Mouse (Mus musculus): ENCODE results near the gene Tfr2. TPM values are rescaled to one million over a fixed set of nuclear protein-coding genes. Genes with fewer than 3 reads are reported as not detected.
A peak's percentile ranks its signal among the peaks of the same experiment; 100 is the strongest.

Tfr2 gene
- polyA plus RNA-seq (2016; fragmentation: Nextera tagmentation; extraction: Ambion mirVana), result 1.7 and 2.2 TPM in 2 replicates

DNA sequence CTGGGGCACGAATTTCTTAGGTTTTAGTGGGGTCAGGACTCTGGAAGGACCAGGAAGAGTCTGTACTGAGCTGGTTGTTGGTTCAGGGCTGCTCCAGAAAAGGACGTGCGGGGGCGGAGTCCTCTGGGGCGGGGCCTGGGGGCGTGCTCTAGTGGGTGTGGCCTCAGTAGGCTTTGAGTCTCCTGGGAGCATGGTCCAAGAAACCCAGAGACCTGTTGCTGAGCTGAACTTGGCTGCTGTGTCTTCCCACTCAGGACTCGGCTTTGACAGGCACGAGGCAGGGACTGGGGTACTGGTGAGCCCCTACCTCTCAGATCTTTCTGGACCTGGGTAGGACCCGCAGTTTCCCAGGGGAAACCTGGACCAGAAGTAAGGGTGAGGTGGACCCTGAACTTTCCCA is at the start of gene Tfr2:
TSS of gene Tfr2 (plus strand) at position 176 of the 400 bp plus-strand sequence.
- DNase-seq (ENCODE audit: low spot score), result peak; percentile 30
- peak within 1 kb of the TSS; percentile 12; the same call in 1 of the 2 replicates for H3K4me3 ChIP-seq
- H3K27me3 ChIP-seq (replicated peaks; ENCODE audit: low read depth, poor library complexity, severe bottlenecking), result peaks cover 31% of the 10 kb centered on the region
- H3K36me3 ChIP-seq (replicated peaks), result no peaks in the 10 kb centered on the region
- H3K27ac ChIP-seq (replicated peaks), result no peak within 1 kb of the TSS
- WGBS, result 41% methylated on average over 9 of the region's 9 CpGs
- peaks cover 16% of the 10 kb centered on the region for H3K4me1 ChIP-seq
- H3K9me3 ChIP-seq, result no peaks in the 10 kb centered on the region

DNA sequence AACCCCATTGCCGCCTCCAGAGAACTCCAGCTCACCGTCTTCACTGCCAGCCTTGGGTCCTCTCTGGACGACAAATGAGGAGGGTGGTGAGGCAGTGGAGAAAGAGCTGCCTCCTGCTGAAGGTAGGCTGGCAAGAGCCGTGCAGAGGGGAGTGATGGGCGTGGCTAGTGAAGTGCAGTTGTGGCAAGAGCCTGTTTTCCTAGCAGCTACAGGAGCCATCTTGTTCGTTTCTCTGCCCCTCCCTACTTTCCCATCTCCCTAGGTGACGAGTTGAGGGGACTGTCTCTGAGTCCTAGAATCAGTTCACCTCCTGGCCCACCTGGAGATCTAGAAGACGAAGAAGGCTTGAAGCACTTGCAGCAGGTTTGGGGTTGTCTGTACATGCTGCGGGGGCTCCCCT is 47.8 kb upstream of the Tfr2 start:
- no peaks in the 10 kb centered on the region for H3K27me3 ChIP-seq (replicated peaks; ENCODE audit: low read depth, poor library complexity, severe bottlenecking)
- no peak for DNase-seq (ENCODE audit: low spot score)
- peaks cover 22% of the 10 kb centered on the region for H3K4me1 ChIP-seq
- WGBS, result 81% methylated on average over 9 of the region's 9 CpGs
- no peaks in the 10 kb centered on the region for H3K9me3 ChIP-seq
- H3K36me3 ChIP-seq (replicated peaks), result peaks cover 99% of the 10 kb centered on the region
- H3K27ac ChIP-seq (replicated peaks), result no peak overlapping the region
- H3K4me3 ChIP-seq, result no peak overlapping the region

DNA sequence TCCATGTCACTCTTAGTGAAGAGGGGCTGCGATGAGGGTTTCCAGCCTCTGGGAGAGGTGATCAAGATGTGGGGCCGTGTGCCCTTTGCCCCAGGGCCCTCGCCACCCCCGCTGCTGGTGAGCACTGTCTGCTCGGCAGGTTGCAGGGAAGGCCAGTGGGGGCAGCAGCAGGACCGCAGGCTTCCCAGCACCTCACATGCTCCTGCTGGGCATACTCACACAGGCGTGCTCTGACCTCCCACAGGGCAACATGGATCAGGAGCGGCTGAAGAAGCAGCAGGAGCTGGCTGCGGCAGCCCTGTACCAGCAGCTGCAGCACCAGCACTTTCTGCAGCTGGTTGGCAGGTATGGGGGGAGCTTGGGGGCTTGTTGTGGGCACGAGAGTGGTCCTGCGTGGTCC is 46.9 kb upstream of the Tfr2 start:
- Histone ChIP-seq H3K9me3 (no peaks in the 10 kb centered on the region), H3K27ac (replicated peaks) (no peak overlapping the region), H3K36me3 (replicated peaks) (peaks cover 99% of the 10 kb centered on the region), H3K4me3 (peak overlapping the region; percentile 23; the same call in 1 of the 2 replicates), H3K4me1 (peaks cover 27% of the 10 kb centered on the region), H3K27me3 (replicated peaks; ENCODE audit: low read depth, poor library complexity, severe bottlenecking) (no peaks in the 10 kb centered on the region)
- DNase-seq (ENCODE audit: low spot score), result no peak
- WGBS, result 72% methylated on average over 11 of the region's 11 CpGs

DNA sequence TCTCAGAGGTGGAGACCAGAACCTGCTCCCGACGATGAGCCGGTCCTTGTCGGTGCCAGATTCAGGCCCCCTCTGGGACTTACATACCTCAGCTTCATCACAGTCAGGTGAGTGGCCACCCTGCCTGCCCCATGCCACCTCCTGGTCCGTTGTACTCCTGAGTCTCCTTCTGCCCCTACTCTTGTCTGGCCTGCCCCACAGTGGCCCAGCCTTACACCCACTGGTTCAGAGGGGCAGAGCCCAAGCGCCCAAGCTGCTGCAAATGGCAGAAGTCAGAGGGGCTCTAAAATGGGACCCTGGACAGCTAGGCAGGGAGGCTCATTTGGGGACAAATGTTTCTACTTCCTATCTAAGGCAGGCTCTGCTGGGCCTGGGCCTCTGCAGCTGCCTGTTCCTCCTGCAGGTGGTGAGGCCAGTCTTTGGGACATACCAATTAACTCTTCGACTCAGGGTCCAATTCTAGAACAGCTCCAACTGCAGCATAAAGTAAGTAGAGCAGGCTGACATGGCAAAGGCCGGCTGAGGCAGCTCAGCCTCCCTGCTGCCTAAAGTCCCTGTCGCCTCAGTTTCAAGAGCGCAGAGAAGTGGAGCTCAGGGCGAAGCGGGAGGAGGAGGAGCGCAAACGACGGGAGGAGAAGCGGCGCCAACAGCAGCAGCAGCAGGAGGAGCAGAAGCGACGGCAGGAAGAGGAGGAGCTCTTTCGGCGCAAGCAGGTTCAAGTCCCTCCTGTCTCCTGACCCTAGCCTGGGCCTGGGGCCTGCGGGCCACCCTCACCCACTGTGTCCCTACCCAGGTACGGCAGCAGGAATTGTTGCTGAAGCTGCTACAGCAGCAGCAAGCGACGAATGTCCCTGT is 46.0 kb upstream of the Tfr2 start:
- DNase-seq (ENCODE audit: low spot score), result no peak
- no peak overlapping the region for H3K27ac ChIP-seq (replicated peaks)

DNA sequence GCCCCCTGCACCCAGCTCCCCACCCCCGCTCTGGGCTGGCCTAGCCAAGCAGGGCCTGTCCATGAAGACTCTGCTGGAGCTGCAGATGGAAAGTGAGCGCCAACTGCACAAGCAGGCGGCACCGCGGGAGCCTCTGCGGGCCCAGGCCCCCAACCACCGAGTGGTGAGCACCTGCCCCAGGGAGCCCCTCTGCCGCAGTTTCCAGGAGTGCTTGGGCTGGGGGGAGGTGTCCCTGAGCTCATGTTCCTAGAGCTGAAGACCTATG is 45.5 kb upstream of the Tfr2 start:
- Histone ChIP-seq H3K36me3 (replicated peaks) (peaks cover 99% of the 10 kb centered on the region), H3K4me1 (peaks cover 30% of the 10 kb centered on the region), H3K4me3 (no peak overlapping the region), H3K27ac (replicated peaks) (no peak overlapping the region), H3K27me3 (replicated peaks; ENCODE audit: low read depth, poor library complexity, severe bottlenecking) (no peaks in the 10 kb centered on the region), H3K9me3 (no peaks in the 10 kb centered on the region)
- WGBS, result 87% methylated on average over 8 of the region's 8 CpGs
- DNase-seq (ENCODE audit: low spot score), result no peak

More for the DNA sequence above, 46.0 kb upstream of the Tfr2 start:
- peaks cover 99% of the 10 kb centered on the region for H3K36me3 ChIP-seq (replicated peaks)
- peaks cover 27% of the 10 kb centered on the region for H3K4me1 ChIP-seq
- H3K27me3 ChIP-seq (replicated peaks; ENCODE audit: low read depth, poor library complexity, severe bottlenecking), result no peaks in the 10 kb centered on the region
- H3K9me3 ChIP-seq, result no peaks in the 10 kb centered on the region
- 84% methylated on average over 25 of the region's 25 CpGs for WGBS
- H3K4me3 ChIP-seq, result no peak overlapping the region

DNA sequence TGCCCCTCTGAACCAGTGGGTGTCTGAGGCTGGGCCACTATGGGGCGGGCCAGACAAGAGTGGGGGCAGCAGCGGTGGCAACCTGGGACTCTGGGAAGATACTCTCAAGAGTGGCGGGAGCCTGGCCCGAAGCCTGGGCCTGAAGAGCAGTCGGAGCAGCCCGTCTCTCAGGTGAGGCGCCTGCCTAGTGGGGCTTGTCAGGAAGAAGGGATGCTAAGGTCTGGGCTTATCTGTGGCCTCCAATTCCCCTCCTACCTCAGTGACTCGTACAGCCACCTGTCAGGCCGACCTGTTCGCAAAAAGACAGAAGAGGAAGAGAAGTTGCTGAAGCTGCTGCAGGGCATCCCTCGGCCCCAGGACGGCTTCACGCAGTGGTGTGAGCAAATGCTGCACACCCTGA is 45.0 kb upstream of the Tfr2 start:
- Histone ChIP-seq H3K27me3 (replicated peaks; ENCODE audit: low read depth, poor library complexity, severe bottlenecking) (no peaks in the 10 kb centered on the region), H3K36me3 (replicated peaks) (peaks cover 99% of the 10 kb centered on the region), H3K4me1 (peaks cover 35% of the 10 kb centered on the region), H3K9me3 (no peaks in the 10 kb centered on the region), H3K4me3 (no peak overlapping the region), H3K27ac (replicated peaks) (no peak overlapping the region)
- WGBS, result 89% methylated on average over 13 of the region's 13 CpGs
- no peak for DNase-seq (ENCODE audit: low spot score)

DNA sequence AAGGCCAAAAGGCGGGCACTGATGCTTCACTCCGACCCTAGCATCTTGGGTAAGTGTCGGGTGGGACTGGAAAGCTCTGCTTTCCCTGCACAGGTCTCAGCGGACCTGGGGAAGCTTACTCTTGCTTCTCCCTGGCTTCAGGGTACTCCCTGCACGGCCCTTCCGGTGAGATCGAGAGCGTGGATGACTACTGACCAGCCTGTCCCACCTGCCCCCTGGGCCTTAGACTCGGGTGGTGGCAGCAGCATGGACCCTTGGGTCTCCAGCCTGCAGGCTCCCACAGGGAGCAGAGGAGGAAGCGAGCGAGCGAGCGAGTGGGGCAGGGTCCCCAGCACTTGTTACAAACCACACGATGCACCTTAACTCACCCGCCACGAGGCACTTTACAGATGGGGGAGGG is 44.1 kb upstream of the Tfr2 start:
- whole genome bisulfite sequencing, result 82% methylated on average over 16 of the region's 16 CpGs
- DNase-seq (ENCODE audit: low spot score), result no peak
- H3K36me3 ChIP-seq (replicated peaks), result peaks cover 99% of the 10 kb centered on the region
- H3K9me3 ChIP-seq, result no peaks in the 10 kb centered on the region
- peak overlapping the region; percentile 44; the same call in 1 of the 2 replicates for H3K27ac ChIP-seq (replicated peaks)
- H3K4me1 ChIP-seq, result peaks cover 44% of the 10 kb centered on the region
- H3K4me3 ChIP-seq, result no peak overlapping the region
- no peaks in the 10 kb centered on the region for H3K27me3 ChIP-seq (replicated peaks; ENCODE audit: low read depth, poor library complexity, severe bottlenecking)

DNA sequence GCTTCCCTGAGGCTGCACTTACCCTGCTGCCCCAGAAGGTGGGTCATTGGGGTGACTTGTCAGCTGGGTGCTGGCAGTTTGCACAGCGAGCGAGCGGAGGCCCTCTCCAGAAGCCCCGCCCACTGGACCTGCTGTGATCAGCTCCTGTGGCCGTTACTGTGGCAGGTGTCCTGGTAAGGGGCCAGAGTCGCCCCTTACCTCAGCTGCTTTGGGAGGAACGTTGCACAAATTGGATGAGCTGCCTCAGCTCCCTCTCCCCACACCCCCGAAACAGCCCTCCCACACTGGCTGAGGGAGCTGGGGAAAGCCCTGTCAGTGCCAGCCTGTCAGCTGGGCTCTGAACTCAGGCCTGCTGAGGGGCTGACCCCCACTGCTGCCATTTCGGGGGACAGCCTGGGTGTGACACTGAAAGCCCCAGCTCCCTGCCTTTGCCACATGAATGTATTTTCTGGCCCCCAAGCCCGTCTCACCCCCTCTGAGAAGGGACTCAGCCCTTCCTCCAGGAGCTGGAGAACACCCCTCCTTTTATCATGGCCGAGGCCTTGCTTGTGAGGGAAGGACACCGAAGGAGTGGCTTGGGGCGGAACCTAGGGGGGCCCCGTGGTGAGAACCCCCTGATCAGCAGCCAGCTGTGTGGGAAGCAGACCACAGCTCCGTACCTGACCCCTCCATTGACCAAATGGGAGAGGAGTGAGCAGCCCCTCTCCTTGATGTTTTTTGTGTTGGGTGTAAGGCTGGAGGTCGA is 43.3 kb upstream of the Tfr2 start:
- no peaks in the 10 kb centered on the region for H3K27me3 ChIP-seq (replicated peaks; ENCODE audit: low read depth, poor library complexity, severe bottlenecking)
- H3K27ac ChIP-seq (replicated peaks), result 0 out of 2 replicates have a peak overlapping the region, but pooled peaks have one; percentile 19
- peaks cover 92% of the 10 kb centered on the region for H3K36me3 ChIP-seq (replicated peaks)
- WGBS, result 63% methylated on average over 16 of the region's 16 CpGs
- H3K9me3 ChIP-seq, result no peaks in the 10 kb centered on the region
- peak; percentile 38 for DNase-seq (ENCODE audit: low spot score)
- H3K4me1 ChIP-seq, result peaks cover 52% of the 10 kb centered on the region
- peak overlapping the region; percentile 16; the same call in 1 of the 2 replicates for H3K4me3 ChIP-seq

DNA sequence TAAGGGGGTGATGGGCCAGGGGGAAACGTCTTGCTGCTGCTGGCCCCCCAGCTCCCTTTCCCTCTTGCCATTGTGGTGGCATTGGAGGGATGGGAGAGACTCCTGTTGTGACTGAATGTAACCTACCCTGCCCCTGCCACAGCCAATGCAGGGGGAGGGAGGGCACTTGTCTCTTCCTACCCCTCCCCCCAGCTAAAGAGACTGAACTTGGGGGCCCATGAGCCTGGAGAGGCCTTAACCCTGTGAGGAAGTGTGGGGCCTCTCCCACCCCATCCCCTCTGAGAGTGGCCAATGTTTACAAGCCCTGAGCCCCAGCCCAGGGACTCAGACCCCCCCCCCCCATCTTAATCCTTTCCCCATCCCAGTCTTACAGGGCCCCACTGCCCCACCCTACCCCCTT is 42.2 kb upstream of the Tfr2 start:
- peaks cover 63% of the 10 kb centered on the region for H3K4me1 ChIP-seq
- DNase-seq (ENCODE audit: low spot score), result no peak
- H3K36me3 ChIP-seq (replicated peaks), result peaks cover 82% of the 10 kb centered on the region
- H3K27me3 ChIP-seq (replicated peaks; ENCODE audit: low read depth, poor library complexity, severe bottlenecking), result no peaks in the 10 kb centered on the region
- no peaks in the 10 kb centered on the region for H3K9me3 ChIP-seq
- WGBS, result 69% methylated on average over 1 of the region's 1 CpGs
- no peak overlapping the region for H3K27ac ChIP-seq (replicated peaks)
- H3K4me3 ChIP-seq, result no peak overlapping the region

DNA sequence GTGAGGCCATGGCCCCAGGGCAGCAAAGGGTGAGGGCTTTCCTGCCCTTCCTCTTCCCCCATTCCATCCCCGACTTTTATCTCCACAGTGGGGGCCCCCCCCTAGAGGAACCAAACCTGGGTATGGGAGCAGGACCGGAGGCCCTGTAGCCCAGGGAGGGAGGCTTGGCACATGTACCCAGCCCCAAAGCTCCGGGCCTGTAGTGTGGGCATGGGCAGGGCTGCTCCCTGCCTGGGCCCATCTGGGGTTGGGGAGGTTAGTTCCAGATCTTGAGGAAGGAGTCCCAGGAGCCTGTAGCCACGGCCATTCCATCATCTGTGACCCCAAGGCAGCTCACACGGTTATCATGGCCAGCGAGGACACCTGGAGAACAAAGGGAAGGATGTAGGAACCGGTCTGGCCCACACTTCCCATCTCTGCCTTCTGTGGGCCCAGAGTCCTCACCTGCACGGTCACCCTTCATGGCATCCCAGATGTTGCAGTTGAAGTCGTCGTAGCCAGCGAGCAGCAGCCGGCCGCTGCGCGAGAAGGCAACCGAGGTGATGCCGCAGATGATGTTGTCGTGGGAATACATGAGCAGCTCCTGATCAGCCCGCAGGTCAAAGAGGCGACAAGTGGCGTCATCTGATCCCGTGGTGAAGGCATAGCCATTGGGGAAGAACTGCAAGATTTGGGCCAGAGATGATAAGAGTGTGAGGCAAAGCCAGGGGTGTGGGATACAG is 41.2 kb upstream of the Tfr2 start:
- Histone ChIP-seq H3K9me3 (no peaks in the 10 kb centered on the region), H3K4me1 (peaks cover 65% of the 10 kb centered on the region), H3K27ac (replicated peaks) (no peak overlapping the region), H3K27me3 (replicated peaks; ENCODE audit: low read depth, poor library complexity, severe bottlenecking) (no peaks in the 10 kb centered on the region), H3K36me3 (replicated peaks) (peaks cover 72% of the 10 kb centered on the region), H3K4me3 (peak overlapping the region; percentile 8; the same call in 1 of the 2 replicates)
- no peak for DNase-seq (ENCODE audit: low spot score)
- 87% methylated on average over 22 of the region's 22 CpGs for WGBS

DNA sequence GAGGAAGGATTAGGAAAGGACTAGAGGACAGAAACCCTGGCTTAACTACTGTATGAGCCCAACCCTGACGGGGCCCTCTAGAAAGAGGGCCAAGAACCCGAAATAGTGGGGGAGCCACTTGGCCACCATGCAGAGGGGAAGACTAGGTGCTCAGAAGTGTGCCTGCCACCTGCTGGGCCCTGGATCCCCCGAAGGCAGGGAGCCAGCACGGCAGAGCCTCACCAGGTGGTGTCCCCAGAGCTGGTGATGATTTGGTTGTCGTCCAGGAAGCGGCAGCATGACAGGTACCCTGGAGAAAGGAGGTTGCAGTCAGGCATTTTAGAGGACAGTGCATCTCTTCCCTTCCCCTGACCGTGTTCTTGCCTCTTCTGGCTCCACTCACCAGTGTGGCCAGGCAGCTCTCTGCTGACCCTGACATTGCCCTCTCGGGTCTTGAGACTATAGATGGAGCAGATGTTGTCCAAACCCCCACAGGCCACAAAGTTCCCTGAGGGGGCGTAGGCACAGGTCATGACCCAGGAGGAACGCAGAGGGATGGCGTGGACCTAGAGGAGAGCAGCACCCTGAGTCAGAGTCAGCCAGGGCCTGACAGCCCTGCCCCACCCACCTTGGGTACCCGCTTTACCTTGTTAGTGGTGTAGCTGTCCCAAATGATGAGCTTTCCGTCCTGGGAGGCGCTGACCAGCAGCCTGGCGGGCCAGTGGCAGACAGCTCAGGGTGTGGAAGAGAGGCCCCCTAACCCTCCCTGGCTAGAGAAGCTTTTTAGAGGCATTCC is 40.2 kb upstream of the Tfr2 start:
- no peaks in the 10 kb centered on the region for H3K9me3 ChIP-seq
- H3K36me3 ChIP-seq (replicated peaks), result peaks cover 62% of the 10 kb centered on the region
- 76% methylated on average over 15 of the region's 15 CpGs for WGBS
- DNase-seq (ENCODE audit: low spot score), result no peak
- no peak overlapping the region for H3K27ac ChIP-seq (replicated peaks)
- peaks cover 67% of the 10 kb centered on the region for H3K4me1 ChIP-seq
- no peaks in the 10 kb centered on the region for H3K27me3 ChIP-seq (replicated peaks; ENCODE audit: low read depth, poor library complexity, severe bottlenecking)
- H3K4me3 ChIP-seq, result peak overlapping the region; percentile 89

DNA sequence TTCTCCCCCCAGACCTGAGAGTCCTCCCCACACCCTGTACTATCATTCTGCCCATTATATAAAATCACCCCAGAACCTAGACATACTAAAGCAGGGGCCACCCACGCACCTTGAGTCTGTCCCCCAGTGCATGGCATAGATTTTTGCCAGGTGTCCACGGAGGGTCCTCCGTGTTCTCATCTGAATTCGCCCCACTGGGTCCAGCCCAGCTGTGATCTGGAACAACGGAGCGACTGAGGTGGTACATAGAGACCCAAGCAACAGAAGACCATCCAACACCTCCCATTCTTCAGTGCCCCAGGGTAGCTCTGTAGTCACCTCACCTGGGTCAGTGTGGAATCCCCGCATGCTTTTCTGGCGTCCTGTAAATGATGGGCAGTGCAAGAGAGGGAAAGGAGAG is 39.6 kb upstream of the Tfr2 start:
- no peak for DNase-seq (ENCODE audit: low spot score)
- Histone ChIP-seq H3K36me3 (replicated peaks) (peaks cover 55% of the 10 kb centered on the region), H3K27ac (replicated peaks) (peak overlapping the region; percentile 98), H3K4me3 (peak overlapping the region; percentile 89), H3K9me3 (no peaks in the 10 kb centered on the region), H3K27me3 (replicated peaks; ENCODE audit: low read depth, poor library complexity, severe bottlenecking) (no peaks in the 10 kb centered on the region), H3K4me1 (peaks cover 62% of the 10 kb centered on the region)
- WGBS, result 72% methylated on average over 8 of the region's 8 CpGs

Data from embryonic facial prominence, embryonic 10.5 days (tissue).